Mouse (Mus musculus) granulocyte monocyte progenitor cell, adult 5-6 weeks (primary cell): ENCODE data around the gene Ift140. TPM values are rescaled to one million over a fixed set of nuclear protein-coding genes. Genes with fewer than 3 reads are reported as not detected.

ENCODE experiments used
- ATAC-seq: replicated peaks from 2 replicates; pipeline ENCODE4 v1.8.0; 2016; ENCODE audit warnings: mild to moderate bottlenecking, moderate TSS enrichment, inconsistent platforms; ENCODE audit not compliant: poor library complexity, severe bottlenecking
- total RNA-seq, 2 experiments: library from RNA; stranded (forward) in 1 of 2; stranded (reverse) in 1 of 2; fragments of 200-712, 200-1000 nt in 1 of 2; fragments of >200 nt in 1 of 2; fragmentation: Nextera tagmentation in 1 of 2; gene quantifications; 2 replicates each; pipeline ENCODE4 v1.2.3; 2014 to 2017

The Ift140 gene
- total RNA-seq (2014; fragmentation: Nextera tagmentation) (12.3 and 22.1 TPM in 2 replicates), total RNA-seq (2017) (15.6 and 28.8 TPM in 2 replicates)

DNA sequence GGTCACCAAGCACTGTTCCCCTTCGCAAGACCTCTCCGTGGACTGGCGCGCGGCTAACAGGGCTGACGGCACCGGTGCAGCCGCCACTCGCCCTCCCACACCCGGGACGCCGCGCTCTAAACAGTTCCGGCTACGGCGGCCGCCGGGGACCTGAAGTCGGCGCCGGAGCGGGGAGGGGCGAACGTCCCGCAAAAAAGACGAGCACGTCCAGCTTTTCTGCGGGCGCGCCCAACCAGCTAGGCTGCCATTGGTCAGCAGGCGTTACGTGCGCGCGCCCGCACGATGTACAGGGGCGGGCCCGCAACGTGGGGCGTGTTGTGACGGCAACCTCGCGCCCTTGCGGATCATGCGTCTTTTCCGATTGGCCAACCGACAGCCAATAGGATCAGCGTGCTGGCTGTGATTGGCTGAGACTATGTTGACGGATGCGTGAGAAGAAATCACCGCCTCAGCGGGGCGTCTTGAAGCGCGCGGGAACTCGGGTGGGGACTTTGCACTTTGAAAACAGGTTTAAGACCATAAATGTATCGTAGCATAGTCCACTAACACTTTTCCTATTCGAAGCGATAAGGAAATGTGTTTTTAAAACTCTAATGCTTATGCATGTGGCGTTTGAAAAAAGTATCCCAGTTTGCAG, at the start of gene Ift140, which contains the start of gene Cramp1l:
TSS of gene Ift140 (plus strand) at position 431 of the 637 bp plus-strand sequence.
TSS of gene Cramp1l (minus strand) at position 134 of the 637 bp plus-strand sequence.
- peak; percentile 83 for ATAC-seq

DNA sequence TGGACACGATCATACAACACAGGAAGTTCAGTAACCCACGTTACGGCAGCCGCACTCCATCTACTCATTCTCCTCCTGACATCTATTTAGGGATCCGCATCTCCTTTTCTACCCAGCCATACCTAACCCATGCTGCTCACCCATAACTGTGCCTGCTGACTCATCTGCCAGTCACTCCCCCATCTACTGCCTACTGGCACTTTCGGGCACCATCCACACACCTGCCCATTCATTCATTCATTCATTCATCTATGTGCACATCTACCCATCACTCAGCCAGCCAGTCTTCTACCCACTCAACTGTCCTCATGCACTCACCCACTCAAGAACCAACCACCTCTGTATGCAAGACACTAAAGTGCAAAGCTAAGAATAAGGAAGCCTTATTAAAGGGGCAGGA, 28.7 kb upstream of the Ift140 start:
- no peak for ATAC-seq

DNA sequence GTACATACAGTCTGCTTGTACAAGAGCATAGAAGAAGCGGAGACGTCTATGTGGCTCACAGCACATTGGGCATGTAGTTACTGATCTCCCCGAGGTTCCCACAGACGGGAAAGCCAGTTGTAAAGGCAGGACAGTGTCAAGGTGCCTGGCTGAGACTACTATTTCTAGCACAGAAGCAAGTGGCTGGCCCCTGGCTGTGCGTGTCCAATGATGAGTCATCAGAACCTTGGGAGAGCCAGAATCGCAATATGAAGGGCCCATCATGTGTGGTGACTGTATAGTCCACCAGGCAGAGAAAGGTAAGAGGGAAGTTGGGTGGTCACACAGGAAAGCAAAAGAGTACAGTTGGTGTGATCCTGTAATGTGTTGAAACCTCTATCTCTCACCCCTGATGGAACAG, 21.2 kb upstream of the Ift140 start:
- no peak for ATAC-seq

DNA sequence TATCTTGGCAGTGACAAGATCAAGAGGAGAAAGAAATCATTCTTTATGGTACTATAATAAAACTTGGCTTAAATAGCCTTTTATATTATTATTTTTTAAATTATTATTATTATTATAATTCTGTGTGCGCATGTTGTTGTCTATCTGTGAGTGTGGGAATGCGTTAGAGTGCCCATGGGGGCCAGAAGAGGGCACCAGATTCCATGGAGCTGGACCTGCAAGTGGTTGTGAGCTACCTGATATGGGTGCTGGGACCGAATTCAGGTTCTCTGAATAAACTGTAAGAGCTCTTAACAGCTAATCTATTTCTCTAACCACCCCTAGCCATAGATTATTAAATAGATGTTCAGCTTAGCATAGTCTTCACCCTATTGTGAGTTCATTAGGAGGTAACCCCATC, 10.8 kb upstream of the Ift140 start:
- ATAC-seq: no peak

DNA sequence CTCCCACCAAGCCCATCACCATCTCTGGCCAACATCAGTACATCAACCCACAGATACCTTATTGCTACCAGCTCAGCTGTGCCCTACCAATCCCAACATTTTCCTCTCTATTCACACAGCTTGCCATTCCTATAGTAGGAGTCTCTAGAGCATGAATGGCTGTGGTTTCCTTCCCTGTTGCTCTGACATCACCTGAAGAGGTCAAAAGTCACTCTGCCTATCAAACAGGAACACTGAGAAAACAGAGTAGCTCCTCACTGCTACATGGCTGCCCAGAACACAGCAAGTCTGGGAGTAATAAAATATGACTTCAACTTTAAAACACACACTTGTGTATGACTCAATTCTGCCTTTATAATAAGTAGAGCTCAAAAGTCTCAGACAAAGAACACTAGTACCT, 8.4 kb upstream of the Ift140 start:
- ATAC-seq: no peak

DNA sequence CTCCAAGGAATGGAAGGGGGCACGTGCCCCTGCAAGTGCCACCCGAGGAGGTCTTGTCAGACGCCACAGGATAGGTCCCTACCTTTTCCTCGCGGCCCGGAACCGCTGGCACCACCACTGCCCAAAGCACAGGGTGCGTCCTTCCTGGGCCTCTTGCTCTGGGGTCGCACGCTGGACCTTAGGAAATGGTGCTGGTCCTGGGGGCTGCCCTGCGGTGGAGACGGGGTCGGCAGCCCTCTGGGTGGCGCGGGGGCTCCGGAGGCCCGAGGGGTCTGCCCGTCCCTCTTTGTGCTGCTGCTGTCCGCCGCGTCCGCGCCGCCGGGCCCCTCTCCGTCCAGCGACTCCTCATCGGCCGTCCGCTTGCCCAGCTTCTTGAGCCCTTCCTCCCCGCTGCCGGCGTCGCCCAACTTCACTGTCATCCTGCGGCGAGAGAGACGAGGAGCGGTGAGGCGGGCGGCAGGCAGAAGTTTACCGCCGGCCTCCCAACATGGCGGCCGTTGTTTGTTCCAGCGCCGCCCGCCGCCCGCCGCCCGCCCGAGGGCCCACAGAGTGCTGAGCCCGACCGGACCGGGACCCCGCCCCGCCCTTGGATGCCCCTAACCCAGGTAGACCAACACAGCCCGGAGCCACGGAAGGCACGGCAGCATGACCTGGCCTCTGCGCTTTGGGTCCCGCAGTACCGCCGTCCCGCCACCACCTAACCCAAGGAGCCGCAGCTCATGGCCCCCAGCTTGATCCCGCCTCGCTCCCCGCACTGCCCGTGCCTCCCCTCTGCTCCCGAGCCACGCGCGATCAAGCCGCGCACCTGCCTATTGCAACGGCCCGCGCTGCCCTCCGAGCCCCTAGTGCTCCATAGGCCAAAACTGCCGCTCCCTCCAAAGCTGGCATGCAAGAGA, 2.0 kb upstream of the Ift140 start:
- peak; percentile 11; the same call in 1 of the 2 replicates for ATAC-seq

DNA sequence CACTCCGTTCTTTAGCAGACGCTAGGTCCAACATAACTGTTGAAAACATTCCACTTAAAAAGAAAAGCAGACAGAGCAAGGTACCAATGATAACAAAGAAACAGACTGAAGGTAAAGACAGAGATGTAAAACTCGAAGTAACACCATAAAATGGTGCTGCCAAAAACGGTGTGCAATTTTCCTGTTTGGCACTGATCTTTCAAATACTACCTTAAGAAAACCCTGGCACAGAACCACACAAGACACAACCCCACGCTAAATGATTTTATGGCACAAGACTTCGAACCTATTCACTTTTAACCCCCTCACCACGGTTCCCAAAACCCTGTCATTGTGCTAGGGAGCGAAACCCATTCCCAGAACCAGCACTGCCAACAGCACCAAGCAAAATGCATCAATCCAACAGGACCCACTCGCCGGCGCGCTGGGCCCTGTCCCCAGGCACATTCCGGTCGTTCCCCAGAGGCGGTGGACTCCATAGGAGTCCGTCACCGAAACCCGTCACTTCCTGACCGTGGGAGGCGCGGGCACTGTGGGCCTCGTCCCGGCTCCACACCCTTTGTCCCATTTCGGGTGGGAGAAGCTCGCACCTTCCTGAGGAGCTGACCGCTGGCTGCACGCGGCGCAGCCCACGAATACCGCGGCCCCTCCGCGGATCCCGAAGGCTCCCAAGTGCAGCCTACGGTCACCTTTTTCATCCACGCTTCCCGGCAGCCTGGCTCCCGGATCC, 879 bp upstream of the Ift140 start:
- peak; percentile 11; the same call in 1 of the 2 replicates for ATAC-seq

DNA sequence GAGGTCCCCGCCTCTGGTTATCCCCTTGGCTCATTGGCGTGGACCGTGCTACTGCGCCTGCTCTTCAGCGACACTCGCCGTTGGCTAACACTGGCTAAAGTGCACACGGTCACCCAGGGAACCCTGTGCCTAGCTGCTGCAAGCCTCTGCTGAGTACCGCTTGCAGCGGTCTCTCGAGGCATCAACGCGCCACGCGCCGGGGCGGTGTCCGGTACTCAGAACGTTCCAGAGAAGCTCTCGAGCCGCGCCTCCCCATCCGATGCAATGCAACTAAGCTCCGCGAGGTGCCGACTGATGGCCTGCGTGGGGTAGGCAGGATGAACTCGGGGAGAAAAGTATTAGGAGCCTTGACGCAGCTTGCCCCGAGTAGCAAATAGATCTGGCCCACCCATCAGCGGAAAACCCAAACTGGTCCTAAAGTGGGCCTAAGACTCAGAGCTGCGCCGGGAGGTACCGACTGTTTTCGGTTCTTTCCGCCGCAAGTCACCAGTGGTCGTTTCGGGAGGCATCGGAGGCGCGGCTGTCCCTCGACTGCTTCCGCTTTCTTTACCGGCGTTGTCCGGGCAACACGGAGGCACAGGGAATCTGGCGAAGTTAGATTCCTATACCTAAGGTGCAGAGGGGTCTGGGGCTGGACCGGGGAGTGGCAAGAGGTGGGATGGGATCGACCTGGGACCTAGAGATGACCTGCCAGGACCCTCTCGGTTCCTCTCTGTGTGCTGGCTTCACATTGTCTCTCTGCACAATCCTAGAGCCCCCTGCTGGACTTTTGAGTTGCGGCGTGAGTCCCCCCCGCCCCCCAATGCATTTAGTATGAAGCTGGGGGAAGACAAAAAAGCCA, 627 bp downstream of the Ift140 start:
- ATAC-seq: peak; percentile 53

DNA sequence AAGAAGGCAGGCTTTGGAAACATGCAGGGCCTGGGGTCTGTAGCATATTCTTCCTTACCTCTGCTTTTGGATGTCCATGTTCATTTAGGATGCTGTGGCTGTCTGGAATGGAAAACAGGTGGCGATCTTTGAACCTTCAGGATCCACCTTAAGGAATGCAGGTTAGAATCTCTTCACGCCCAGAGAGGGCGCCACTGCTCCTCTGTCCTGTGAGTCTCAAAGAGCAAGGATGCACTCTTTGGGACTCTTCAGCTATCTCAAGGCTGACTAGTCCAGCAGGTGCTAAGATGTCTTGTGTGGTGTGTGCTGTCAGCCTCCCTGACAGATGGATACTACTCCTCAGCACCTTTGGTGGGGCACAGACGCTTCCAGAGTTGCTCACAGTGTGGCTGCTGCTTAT, 20.3 kb downstream of the Ift140 start:
- no peak for ATAC-seq

DNA sequence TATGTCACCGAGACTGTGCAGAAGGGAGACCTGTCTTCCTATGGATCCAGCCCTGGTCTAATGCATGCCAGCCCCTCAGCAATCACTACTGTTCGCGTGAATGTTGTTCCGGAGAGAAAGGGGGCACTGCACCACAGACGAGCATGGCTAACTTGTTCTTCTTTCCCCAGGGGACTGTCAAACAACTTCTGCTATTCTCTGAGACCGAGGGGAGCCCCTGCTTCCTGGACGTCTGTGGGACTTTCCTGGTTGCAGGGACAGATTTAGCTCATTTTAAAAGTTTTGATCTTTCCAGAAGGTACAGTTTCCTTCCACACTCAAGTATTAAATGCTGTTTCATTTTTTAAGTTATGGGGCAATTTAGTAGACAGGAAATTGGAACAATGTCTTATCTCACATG, 29.0 kb downstream of the Ift140 start:
- ATAC-seq: peak; percentile 40

DNA sequence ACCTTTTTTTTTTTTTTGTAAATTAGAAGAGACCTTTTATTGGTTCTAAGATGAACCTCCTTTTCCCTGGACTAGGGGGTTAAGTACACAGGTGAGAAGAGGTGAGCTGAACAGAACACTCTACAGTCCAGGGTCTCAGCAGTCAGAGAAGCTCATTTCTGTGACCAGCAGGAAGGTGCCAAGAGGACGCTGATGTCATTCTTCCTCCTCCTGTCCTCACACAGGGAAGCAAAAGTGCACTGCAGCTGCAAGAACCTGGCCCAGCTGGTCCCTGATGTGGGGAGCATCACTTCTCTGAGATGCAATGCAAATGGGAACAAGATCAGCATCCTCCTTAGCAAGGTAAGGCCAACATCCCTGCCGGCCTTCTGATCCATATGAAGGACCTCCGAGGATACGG, 29.4 kb downstream of the Ift140 start:
- no peak for ATAC-seq

DNA sequence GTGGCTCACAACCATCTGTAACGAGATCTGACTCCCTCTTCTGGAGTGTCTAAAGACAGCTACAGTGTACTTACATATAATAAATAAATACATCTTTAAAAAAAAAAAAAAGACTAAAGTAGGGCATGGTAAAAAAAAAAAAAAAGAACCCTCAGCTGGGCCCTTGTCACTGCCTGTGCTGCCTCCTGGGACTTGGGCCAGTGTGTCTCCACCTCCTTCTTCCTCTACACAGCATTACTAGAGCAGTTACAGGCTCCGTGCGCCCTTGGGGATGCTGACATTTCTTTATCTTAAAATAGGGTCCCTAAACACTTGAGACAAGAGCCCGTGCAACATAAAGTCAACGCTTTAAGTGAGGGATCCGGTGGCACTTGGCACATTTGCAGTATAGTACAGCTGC, 31.3 kb downstream of the Ift140 start:
- ATAC-seq: no peak

DNA sequence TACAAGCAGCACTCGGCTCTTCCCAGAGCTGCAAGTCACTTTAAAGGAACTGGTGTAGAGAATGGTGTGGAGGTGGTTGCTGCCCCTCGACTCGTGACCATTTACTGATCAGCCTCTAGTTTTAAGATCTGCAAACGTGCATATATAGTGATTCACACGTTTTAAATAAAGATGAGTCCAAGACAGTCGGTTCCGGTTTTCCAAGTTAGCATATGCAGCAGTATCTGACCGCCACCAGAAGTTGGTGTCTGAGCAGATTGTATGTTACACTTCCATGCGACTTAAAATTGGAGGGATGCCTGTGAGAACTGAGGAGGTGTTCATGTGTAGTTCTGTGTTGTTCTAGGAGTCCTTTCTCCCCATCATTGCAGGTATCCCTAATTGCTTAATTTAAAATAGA, 37.4 kb downstream of the Ift140 start:
- ATAC-seq: no peak

DNA sequence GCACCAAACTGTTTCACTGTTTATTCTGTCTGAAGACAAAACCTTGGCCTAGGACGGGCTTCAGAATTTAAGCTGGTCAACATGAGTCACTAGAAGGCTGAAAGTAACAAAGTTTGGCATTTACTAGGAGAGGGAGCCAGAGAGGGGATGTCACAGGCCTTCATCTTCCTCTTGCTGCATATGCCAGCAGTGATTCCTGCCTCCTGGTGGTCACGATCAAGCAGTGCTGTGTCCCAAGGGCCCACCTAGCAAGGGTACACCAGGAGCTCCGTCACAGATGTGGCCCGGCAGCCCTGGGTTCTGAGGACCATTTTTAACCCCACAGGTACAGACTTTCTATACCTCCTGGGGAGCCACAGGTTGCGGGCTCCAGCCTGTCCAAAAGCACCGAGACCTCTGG, 41.2 kb downstream of the Ift140 start:
- no peak for ATAC-seq

DNA sequence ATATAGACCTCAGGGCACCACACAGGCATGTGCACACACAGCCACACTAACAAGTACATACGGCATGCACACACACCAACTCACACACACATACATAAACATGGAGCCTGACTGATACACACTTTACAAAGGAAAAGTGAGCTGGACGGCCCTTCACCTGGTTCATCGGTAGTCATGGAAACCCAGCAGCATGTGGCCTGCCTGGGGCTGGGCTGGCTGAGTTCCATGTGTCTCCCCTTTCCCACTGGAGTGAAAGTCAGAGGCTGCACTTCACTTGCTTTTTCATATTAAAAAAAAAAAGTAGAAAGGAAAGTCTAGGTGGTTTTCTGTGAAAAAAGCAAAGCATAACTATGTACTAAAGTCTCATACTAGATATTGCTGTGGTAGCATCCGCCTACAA, 47.4 kb downstream of the Ift140 start:
- no peak for ATAC-seq

DNA sequence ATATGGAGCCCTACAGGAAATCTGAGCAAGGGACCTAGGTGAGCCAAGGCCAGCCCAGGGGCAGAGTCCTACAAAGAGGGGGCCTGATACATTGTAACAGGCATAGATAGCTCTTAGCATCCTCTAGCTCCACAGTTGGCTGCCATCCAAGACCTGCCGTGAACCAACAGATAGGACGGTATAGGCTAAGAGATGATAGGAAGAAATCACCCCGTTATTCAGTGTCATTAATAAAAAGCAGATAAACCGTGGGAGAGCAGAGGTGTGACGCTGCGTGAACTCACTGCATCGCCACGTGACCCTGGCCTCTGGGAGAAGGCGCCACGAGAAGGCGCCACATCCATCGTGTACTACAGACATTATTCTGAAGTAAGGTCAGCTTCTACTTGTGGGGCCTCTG, 48.0 kb downstream of the Ift140 start:
- no peak for ATAC-seq

DNA sequence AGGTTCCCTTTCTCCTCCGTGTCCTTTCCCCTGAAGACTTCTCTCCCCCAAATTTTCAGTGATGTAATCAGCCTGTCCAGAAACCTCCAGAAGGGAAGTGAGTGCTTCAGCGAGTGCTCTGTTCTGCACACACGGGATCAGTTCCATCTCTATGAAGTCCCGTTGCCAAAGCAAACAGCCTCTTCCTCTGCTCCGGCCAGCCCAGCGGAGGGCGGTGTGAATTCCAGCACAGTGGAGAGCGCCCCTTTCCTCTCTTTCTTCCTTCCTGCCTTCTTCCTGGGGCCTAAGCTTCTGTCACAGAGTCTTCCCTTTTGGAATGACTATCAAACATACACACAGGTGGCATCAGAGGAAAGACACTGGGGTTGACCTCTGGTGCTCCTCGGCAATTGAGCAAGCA, 48.5 kb downstream of the Ift140 start:
- no peak for ATAC-seq

DNA sequence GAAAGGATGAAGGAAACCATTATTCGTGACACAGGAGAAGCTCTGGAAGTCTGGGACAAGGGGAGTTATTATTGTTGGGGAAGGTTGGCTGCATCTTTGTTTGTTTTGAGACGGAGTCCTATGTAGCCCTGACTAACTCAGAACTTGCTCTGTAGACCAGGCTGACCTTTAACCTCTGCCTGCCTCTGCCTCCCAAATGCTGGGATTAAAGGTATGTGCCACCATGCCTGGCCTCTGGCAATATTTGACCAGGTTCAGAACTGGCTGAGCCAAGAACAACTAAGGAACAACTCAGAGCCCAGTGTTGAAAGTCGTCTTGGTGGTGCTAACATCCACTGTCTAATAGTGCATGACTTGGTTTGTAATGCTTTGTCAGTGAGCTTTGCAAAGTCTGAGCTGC, 49.3 kb downstream of the Ift140 start:
- no peak for ATAC-seq

DNA sequence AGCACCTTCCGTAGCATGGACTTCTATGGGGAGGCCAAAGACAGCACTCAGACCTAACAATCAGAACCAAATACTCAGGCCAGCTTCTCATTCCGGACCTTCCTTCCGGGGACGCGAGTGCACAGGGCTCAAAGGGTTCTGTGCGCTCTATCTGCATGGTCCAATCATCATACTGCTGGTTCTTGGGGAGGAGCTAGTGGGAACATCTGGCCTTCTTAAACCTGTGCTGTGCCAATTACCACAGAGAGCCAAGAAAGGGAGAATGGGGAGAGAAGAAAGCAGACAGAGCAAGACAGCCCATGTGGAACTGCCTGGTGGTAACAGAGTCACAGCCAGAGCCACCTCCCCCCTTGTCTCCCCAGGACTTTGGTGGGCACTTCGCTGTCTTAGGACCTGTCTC, 50.7 kb downstream of the Ift140 start:
- ATAC-seq: no peak

DNA sequence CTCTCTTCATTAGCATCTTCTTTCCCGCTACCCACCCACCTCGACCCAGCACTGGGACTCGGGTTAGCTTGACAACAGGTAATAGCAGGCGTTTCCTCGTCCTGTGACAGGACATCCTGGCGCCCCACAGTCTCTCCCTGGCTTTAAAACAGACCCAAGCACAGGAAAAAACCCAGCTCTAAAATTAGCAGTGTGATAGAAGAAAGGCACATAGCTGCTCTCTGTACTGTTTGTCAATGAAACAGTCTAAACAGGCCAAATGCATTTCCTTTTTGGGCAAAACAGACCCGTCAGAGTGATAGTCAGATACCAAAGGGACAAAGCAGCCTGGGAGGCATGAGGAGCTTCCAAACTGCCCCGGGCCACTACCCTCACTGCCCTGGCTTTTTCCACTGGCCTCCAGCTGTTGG, 51.6 kb downstream of the Ift140 start:
- ATAC-seq: no peak
